Mouse (Mus musculus) liver, postnatal 0 days (tissue): Measurements from ENCODE around the gene Efnb3. TPM values are rescaled to one million over a fixed set of nuclear protein-coding genes. Genes with fewer than 3 reads are reported as not detected.

Experiments
- ATAC-seq: fragments of 200-750 bp; cut with Nextera tagmentation; 2 replicates; pipeline ENCODE4 v1.8.0; 2017; ENCODE audit warnings: mild to moderate bottlenecking, moderate library complexity
- DNase-seq: peaks from one replicate; pipeline ENCODE4 v3.0.0-alpha.2; 2016
- H3K27ac ChIP-seq: fragments of 300-500 bp; sonication (generic); 2 replicates; pipeline ENCODE4 v1.5.1; 2014; ENCODE audit warnings: antibody characterized with exemption, moderate library complexity, mild to moderate bottlenecking, low read depth
- H3K27me3 ChIP-seq: fragments of 300-500 bp; sonication (generic); 2 replicates; pipeline ENCODE4 v1.6.1; 2014; ENCODE audit warnings: low read length, control low read depth, mixed read lengths; ENCODE audit not compliant: insufficient read depth
- H3K36me3 ChIP-seq: fragments of 300-500 bp; sonication (generic); replicated peaks from 2 replicates; pipeline ENCODE4 v1.6.1; 2014; ENCODE audit warnings: mild to moderate bottlenecking, control low read depth, low read length, moderate library complexity, mixed read lengths; ENCODE audit not compliant: insufficient read depth
- H3K4me1 ChIP-seq: fragments of 300-500 bp; sonication (generic); 2 replicates; pipeline ENCODE4 v1.6.1; 2014; ENCODE audit warnings: antibody characterized with exemption, mild to moderate bottlenecking, control low read depth; ENCODE audit not compliant: insufficient read depth
- H3K4me2 ChIP-seq: fragments of 300-500 bp; sonication (generic); 2 replicates; pipeline ENCODE4 v1.6.1; 2014; ENCODE audit warnings: low read depth, mild to moderate bottlenecking, low read length, moderate library complexity, mixed read lengths
- H3K4me3 ChIP-seq: fragments of 300-500 bp; sonication (generic); 2 replicates; pipeline ENCODE4 v1.5.1; 2014; ENCODE audit warnings: low read depth, low read length
- H3K9ac ChIP-seq: fragments of 300-500 bp; sonication (generic); replicated peaks from 2 replicates; pipeline ENCODE4 v1.6.1; 2014; ENCODE audit warnings: mild to moderate bottlenecking, moderate library complexity
- H3K9me3 ChIP-seq: fragments of 300-500 bp; sonication (generic); 2 replicates; pipeline ENCODE4 v1.6.1; 2016; ENCODE audit warnings: mild to moderate bottlenecking, control low read depth, low read length, mixed read lengths
- CTCF ChIP-seq: sonication (generic); IDR thresholded peaks from 2 replicates; pipeline ENCODE4 v1.5.1; 2016; ENCODE audit warnings: antibody characterized with exemption, low read depth
- EP300 ChIP-seq: IDR thresholded peaks from 2 replicates; pipeline ENCODE4 v1.6.1; 2016; ENCODE audit warnings: antibody characterized with exemption, low read depth, mild to moderate bottlenecking
- WGBS: fragments of 180-500 bp; shearing (Covaris S2); extraction: QIAGEN DNeasy Blood & Tissue Kit; methylation state at CpG from one replicate; pipeline ENCODE4 v1.1.7; 2014; ENCODE audit not compliant: insufficient replicate concordance; 5-methylcytosine and 5-hydroxymethylcytosine counted together
- polyA plus RNA-seq: library from polyadenylated mRNA; unstranded; fragments of >200 nt; fragmentation: Nextera tagmentation; extraction: Ambion mirVana; gene quantifications from 2 replicates; pipeline ENCODE4 v1.2.1, GENCODE M21; 2015

Gene Efnb3
- polyA plus RNA-seq, 1 experiment from 2014 or later = 0.19 TPM

- H3K4me2 ChIP-seq = peak overlapping the region; percentile 57
- H3K27ac ChIP-seq = peak overlapping the region; percentile 82
- H3K4me3 ChIP-seq = peak overlapping the region; percentile 9; the same call in 1 of the 2 replicates
- DNase-seq = peak; percentile 55
- TF ChIP-seq EP300 (peak; percentile 85), CTCF (no peak)
- peaks cover 50% of the 10 kb centered on the region for H3K36me3 ChIP-seq
- WGBS = 44% methylated on average over 7 of the region's 7 CpGs
- H3K9ac ChIP-seq = peak overlapping the region; percentile 39; the same call in 1 of the 2 replicates
- H3K9me3 ChIP-seq = no peaks in the 10 kb centered on the region
- peaks cover 49% of the 10 kb centered on the region for H3K4me1 ChIP-seq
- peak; percentile 69 for ATAC-seq
- H3K27me3 ChIP-seq = no peaks in the 10 kb centered on the region
Measured at GRCm38 (mm10) chr11:69585718-69586325, 25.8 kb upstream of the Efnb3 start.

GRCm38 (mm10) chr11:69584937-69585336 lies 24.9 kb upstream of the Efnb3 start:
- H3K9ac ChIP-seq = no peak overlapping the region
- TF ChIP-seq CTCF = no peak
- TF ChIP-seq EP300 = no peak

GRCm38 (mm10) chr11:69584008-69584407 lies 24.0 kb upstream of the Efnb3 start:
- Histone ChIP-seq H3K9ac (no peak overlapping the region), H3K4me1 (peaks cover 37% of the 10 kb centered on the region), H3K36me3 (peaks cover 32% of the 10 kb centered on the region), H3K27me3 (no peaks in the 10 kb centered on the region), H3K4me3 (no peak overlapping the region), H3K27ac (peak overlapping the region; percentile 82; the same call in 1 of the 2 replicates), H3K4me2 (no peak overlapping the region), H3K9me3 (no peaks in the 10 kb centered on the region)
- ATAC-seq = no peak
- no peak for DNase-seq
- WGBS = 72% methylated on average over 7 of the region's 7 CpGs
- TF ChIP-seq CTCF = no peak
- no peak for TF ChIP-seq EP300

More at GRCm38 (mm10) chr11:69584937-69585336, 24.9 kb upstream of the Efnb3 start:
- Histone ChIP-seq H3K4me2 (peak overlapping the region; percentile 57; the same call in 1 of the 2 replicates), H3K4me1 (peaks cover 42% of the 10 kb centered on the region), H3K27me3 (no peaks in the 10 kb centered on the region), H3K9me3 (no peaks in the 10 kb centered on the region), H3K36me3 (peaks cover 42% of the 10 kb centered on the region), H3K27ac (peak overlapping the region; percentile 82), H3K4me3 (0 out of 2 replicates have a peak overlapping the region, but pooled peaks have one; percentile 4)
- ATAC-seq (no peak), DNase-seq (no peak)
- WGBS = 84% methylated on average over 13 of the region's 13 CpGs

GRCm38 (mm10) chr11:69582230-69582805 lies 22.3 kb upstream of the Efnb3 start:
- TF ChIP-seq EP300 = no peak
- TF ChIP-seq CTCF = no peak
- no peak for DNase-seq
- peak overlapping the region; percentile 90 for H3K9ac ChIP-seq
- peaks cover 43% of the 10 kb centered on the region for H3K4me1 ChIP-seq
- peak overlapping the region; percentile 91 for H3K4me2 ChIP-seq
- no peak for ATAC-seq
- H3K27me3 ChIP-seq = no peaks in the 10 kb centered on the region
- peak overlapping the region; percentile 98 for H3K27ac ChIP-seq
- H3K9me3 ChIP-seq = no peaks in the 10 kb centered on the region
- peak overlapping the region; percentile 82 for H3K4me3 ChIP-seq
- 51% methylated on average over 9 of the region's 9 CpGs for WGBS
- H3K36me3 ChIP-seq = peaks cover 17% of the 10 kb centered on the region

- Histone ChIP-seq H3K4me2 (peak overlapping the region; percentile 91), H3K4me1 (peaks cover 43% of the 10 kb centered on the region), H3K9me3 (no peaks in the 10 kb centered on the region), H3K27ac (peak overlapping the region; percentile 98), H3K36me3 (0 out of 2 replicates have a peak, but pooled peaks cover 18% of the 10 kb centered on the region), H3K9ac (peak overlapping the region; percentile 90), H3K27me3 (no peaks in the 10 kb centered on the region), H3K4me3 (peak overlapping the region; percentile 82)
- 3% methylated on average over 8 of the region's 8 CpGs for WGBS
- DNase-seq = no peak
- TF ChIP-seq CTCF = no peak
- TF ChIP-seq EP300 = no peak
- ATAC-seq = no peak
Measured at GRCm38 (mm10) chr11:69581814-69582213, 21.8 kb upstream of the Efnb3 start.

- whole genome bisulfite sequencing = 0% methylated on average over 36 of the region's 36 CpGs
- no peaks in the 10 kb centered on the region for H3K27me3 ChIP-seq
- peaks cover 39% of the 10 kb centered on the region for H3K4me1 ChIP-seq
- ATAC-seq (peak; percentile 77), DNase-seq (peak; percentile 94)
- peak overlapping the region; percentile 82 for H3K4me3 ChIP-seq
- TF ChIP-seq EP300 (peak; percentile 78), CTCF (no peak)
- H3K27ac ChIP-seq = peak overlapping the region; percentile 98
- H3K4me2 ChIP-seq = peak overlapping the region; percentile 91
- no peaks in the 10 kb centered on the region for H3K9me3 ChIP-seq
- H3K9ac ChIP-seq = peak overlapping the region; percentile 90
- H3K36me3 ChIP-seq = 0 out of 2 replicates have a peak, but pooled peaks cover 14% of the 10 kb centered on the region
Measured at GRCm38 (mm10) chr11:69581147-69581688, 21.2 kb upstream of the Efnb3 start.
